Mouse (Mus musculus): ENCODE measurements at regions not wholly inside any gene's neighbourhood (a gene's known extent, or its start where the extent isn't known, plus 50 kb on each side); places are given as distances from the start of the nearest gene placed in this dataset.

GRCm38 (mm10) chr11:25335667-25336066 is 874.9 kb downstream of the 5730522E02Rik start:
- DNase-seq (ENCODE audit: low spot score in 2 of 2), result no peak

- no peak for DNase-seq (ENCODE audit: low spot score in 2 of 2)
Measured at GRCm38 (mm10) chr11:25330696-25331095, 879.9 kb downstream of the 5730522E02Rik start.

- no peak for DNase-seq (ENCODE audit: low spot score in 2 of 2)
Measured at GRCm38 (mm10) chr11:25322426-25322825, 888.1 kb downstream of the 5730522E02Rik start.

- no peak for DNase-seq (ENCODE audit: low spot score in 2 of 2)
Measured at GRCm38 (mm10) chr11:25321494-25321893, 889.1 kb downstream of the 5730522E02Rik start.

- no peak for DNase-seq (ENCODE audit: low spot score in 2 of 2)
Measured at GRCm38 (mm10) chr11:25314645-25315044, 895.9 kb downstream of the 5730522E02Rik start.

- no peak for DNase-seq (ENCODE audit: low spot score in 2 of 2)
Measured at GRCm38 (mm10) chr11:25313879-25314278, 896.7 kb downstream of the 5730522E02Rik start.

- no peak for DNase-seq (ENCODE audit: low spot score in 2 of 2)
Measured at GRCm38 (mm10) chr11:25313308-25313707, 897.3 kb downstream of the 5730522E02Rik start.

- no peak for DNase-seq (ENCODE audit: low spot score in 2 of 2)
Measured at GRCm38 (mm10) chr11:25310754-25311153, 899.8 kb downstream of the 5730522E02Rik start.

- peak; percentile 16 to 72 for DNase-seq (ENCODE audit: low spot score in 2 of 2)
Measured at GRCm38 (mm10) chr11:25301130-25301529, 909.4 kb downstream of the 5730522E02Rik start.

- DNase-seq (ENCODE audit: low spot score in 2 of 2), result no peak
Measured at GRCm38 (mm10) chr11:25288346-25288745, 922.2 kb downstream of the 5730522E02Rik start.

- no peak for DNase-seq (ENCODE audit: low spot score in 2 of 2)
Measured at GRCm38 (mm10) chr11:25287458-25288247, 922.9 kb downstream of the 5730522E02Rik start.

- DNase-seq (ENCODE audit: low spot score in 2 of 2), result no peak
Measured at GRCm38 (mm10) chr11:25269936-25270540, 940.5 kb downstream of the 5730522E02Rik start.

- no peak for DNase-seq (ENCODE audit: low spot score in 2 of 2)
Measured at GRCm38 (mm10) chr11:25262906-25263305, 947.7 kb downstream of the 5730522E02Rik start.

- no peak for DNase-seq (ENCODE audit: low spot score in 2 of 2)
Measured at GRCm38 (mm10) chr11:25259691-25260090, 950.9 kb downstream of the 5730522E02Rik start.

GRCm38 (mm10) chr11:25233360-25233890 is 977.1 kb downstream of the 5730522E02Rik start:
- DNase-seq (ENCODE audit: low spot score in 2 of 2), result no peak
